Mouse (Mus musculus) layer of hippocampus, postnatal 25 days (tissue): ENCODE measurements around the gene Gngt1. TPM values are rescaled to one million over a fixed set of nuclear protein-coding genes. Genes with fewer than 3 reads are reported as not detected.

ENCODE experiments used
- total RNA-seq, 2 experiments: library from RNA; stranded (reverse); gene quantifications; 2 replicates each; pipeline ENCODE4 v1.2.3; 2021

Gene Gngt1
- total RNA-seq, 2 experiments from 2014 or later = not detected

Other genes with a start within 250 kb of the Gngt1 start
- gene Calcr, start 229.1 kb upstream of the Gngt1 start, total RNA-seq = not detected
- under 1 TPM in 1 of 2 experiments, not detected in 1; 0.52 TPM for gene Tfpi2, start 4.9 kb upstream of the Gngt1 start, total RNA-seq
- gene Gng11, start 10.1 kb downstream of the Gngt1 start, total RNA-seq = 10 to 100 TPM in 1 of 2 experiments, 1 to 10 TPM in 1; 9.9 to 11.5 TPM
- gene Bet1, start 93.2 kb downstream of the Gngt1 start, total RNA-seq = 10 to 100 TPM; 21.7 to 24.3 TPM